Mouse (Mus musculus) testis, adult 2 months (tissue): ENCODE measurements around the gene Sox11. TPM values are rescaled to one million over a fixed set of nuclear protein-coding genes. Genes with fewer than 3 reads are reported as not detected.
A peak's percentile ranks its signal among the peaks of the same experiment; 100 is the strongest.

Source experiments
- H3K27ac ChIP-seq: fragments of 200-500 bp; 2 replicates; pipeline ENCODE4 v1.5.1; 2012; ENCODE audit warnings: low read depth, low read length; ENCODE audit not compliant: control insufficient read depth, insufficient read depth
- H3K27me3 ChIP-seq: fragments of 200-500 bp; 2 replicates; pipeline ENCODE4 v1.6.1; 2012; ENCODE audit warnings: mild to moderate bottlenecking, low read length, moderate library complexity; ENCODE audit not compliant: control insufficient read depth, insufficient read depth
- H3K36me3 ChIP-seq: fragments of 200-500 bp; 2 replicates; pipeline ENCODE4 v1.6.1; 2012; ENCODE audit warnings: mild to moderate bottlenecking, low read length; ENCODE audit not compliant: control insufficient read depth, insufficient read depth
- H3K4me1 ChIP-seq: fragments of 200-500 bp; 2 replicates; pipeline ENCODE4 v1.6.1; 2012; ENCODE audit warnings: low read length; ENCODE audit not compliant: control insufficient read depth, insufficient read depth
- H3K4me3 ChIP-seq: fragments of 200-500 bp; 2 replicates; pipeline ENCODE4 v1.5.1; 2012; ENCODE audit warnings: low read depth, mild to moderate bottlenecking, low read length, moderate library complexity, mixed read lengths; ENCODE audit not compliant: control insufficient read depth
- CTCF ChIP-seq: fragments of 200-500 bp; IDR thresholded peaks from 2 replicates; pipeline ENCODE4 v1.5.1; 2012; ENCODE audit warnings: low read depth, mild to moderate bottlenecking, inconsistent platforms, low read length, moderate library complexity; ENCODE audit not compliant: control insufficient read depth, insufficient read depth, insufficient replicate concordance
- POLR2A ChIP-seq: fragments of 200-500 bp; IDR thresholded peaks from 2 replicates; pipeline ENCODE4 v1.6.1; 2012; ENCODE audit warnings: low read depth, mild to moderate bottlenecking, inconsistent platforms, low read length, moderate library complexity; ENCODE audit not compliant: control insufficient read depth
- polyA plus RNA-seq: library from polyadenylated mRNA; depleted of rRNA; stranded (reverse); fragments of >200 nt; gene quantifications from 2 replicates; pipeline ENCODE4 v1.2.3, GENCODE M21; 2012

Gene Sox11
- polyA plus RNA-seq, 1 experiment = 0.21 TPM

DNA sequence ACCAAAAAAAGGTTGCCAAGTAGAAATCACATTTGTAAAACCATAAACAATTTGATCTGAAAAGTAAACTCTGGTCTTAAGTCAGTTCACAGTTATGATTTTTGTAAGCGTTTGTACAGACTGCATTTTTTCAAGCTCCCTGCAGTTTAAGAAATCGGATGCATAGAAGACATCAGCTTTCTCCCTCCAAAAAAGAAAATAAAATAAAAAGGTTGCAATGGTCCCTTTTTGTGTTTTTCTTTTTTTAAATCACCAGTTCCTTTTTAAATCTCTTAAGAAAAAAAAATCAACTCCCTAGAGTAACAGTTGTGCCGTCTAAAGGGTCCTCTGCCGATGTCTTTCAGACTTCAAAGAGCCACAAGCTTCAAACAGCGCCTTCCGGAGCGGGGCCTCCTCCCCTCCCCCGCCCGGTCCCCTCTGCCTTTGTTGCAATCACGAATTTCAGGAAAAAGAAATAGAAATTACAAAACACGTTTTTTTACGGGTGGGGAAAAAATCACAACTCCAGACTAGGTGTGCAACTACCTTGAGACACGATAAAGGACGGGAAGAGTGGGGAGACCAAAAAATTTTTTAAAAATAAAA lies 1.8 kb downstream of the Sox11 start:
- Histone ChIP-seq H3K27ac (no peak overlapping the region), H3K4me1 (peaks cover 24% of the 10 kb centered on the region), H3K27me3 (no peaks in the 10 kb centered on the region), H3K4me3 (no peak overlapping the region), H3K36me3 (no peaks in the 10 kb centered on the region)
- TF ChIP-seq CTCF (no peak), POLR2A (no peak)

DNA sequence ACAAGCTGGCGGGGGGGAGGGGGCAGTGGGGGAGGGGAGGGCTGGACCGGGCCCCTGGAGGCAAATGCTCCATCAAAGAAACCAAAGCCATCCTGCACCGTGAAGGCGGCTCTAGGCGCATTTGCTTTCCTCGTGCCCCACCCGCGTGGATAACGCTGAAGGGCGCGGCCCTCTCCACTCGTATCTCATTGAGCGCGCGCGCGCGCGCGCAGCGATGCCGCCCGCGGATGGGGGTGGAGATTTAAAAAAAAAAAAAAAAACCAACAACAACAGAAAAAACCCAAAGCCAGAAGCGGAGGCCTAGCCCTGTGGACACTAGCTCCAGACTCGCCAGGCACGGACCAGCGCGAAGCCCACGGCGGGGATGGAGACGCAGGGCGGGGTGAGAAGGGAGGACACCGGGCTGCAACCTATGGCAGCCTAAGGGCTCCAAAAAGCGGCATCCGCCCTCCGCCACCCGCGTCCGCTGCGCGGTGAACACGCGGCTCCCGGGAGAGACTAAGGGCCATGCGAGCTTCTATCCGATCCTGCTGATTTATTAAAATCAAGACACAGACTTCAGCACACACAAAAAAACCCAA lies 3.1 kb downstream of the Sox11 start:
- TF ChIP-seq POLR2A = no peak
- TF ChIP-seq CTCF = no peak
- H3K36me3 ChIP-seq = no peaks in the 10 kb centered on the region
- H3K27me3 ChIP-seq = no peaks in the 10 kb centered on the region
- peak overlapping the region; percentile 88 for H3K4me3 ChIP-seq
- H3K4me1 ChIP-seq = peaks cover 24% of the 10 kb centered on the region
- no peak overlapping the region for H3K27ac ChIP-seq

DNA sequence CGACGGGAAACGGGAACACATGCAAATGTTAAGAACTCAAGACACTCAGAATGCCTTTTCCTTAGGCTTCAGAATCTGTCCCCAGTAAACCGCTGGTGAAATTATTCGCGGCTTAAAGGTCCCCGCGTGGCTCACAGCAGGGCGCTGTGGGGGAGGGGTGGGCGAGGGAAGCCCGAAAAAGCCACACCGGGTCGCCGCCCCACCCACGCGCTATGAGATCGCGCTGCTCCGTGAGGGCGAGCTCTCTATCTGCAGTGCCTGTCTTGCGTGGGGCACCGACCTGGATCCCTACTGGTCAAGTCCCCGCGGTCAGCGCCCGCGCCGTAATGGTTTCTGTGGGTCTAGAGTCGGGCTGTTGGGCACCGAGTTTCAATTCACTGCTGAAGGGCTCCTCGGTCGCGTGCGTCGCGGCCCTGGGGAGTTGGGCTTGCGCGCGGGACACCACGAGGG lies 3.6 kb downstream of the Sox11 start:
- Histone ChIP-seq H3K4me1 (peaks cover 24% of the 10 kb centered on the region), H3K36me3 (no peaks in the 10 kb centered on the region)

DNA sequence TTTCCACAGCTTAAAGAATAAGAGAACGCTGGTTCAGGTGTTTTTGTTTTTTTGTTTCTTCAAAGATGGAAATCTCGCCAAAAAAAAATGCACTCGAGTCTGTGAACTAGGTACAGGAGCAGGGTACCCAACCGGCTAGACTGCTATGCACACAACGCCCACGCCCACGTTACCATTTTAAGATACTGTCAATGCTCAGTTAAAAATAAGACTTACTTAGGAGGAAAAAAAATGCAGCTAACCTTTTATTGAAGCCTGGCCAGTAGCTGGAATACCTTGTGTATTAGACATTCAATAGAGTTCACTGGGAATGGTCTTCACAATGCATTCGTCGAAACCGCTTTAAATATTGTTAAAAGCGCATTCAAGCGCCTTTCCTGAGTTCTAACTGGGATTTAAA lies 4.3 kb downstream of the Sox11 start:
- Histone ChIP-seq H3K27me3 (no peaks in the 10 kb centered on the region), H3K4me1 (peaks cover 24% of the 10 kb centered on the region), H3K36me3 (no peaks in the 10 kb centered on the region), H3K4me3 (no peak overlapping the region), H3K27ac (no peak overlapping the region)
- TF ChIP-seq POLR2A (no peak), CTCF (no peak)

More for the DNA sequence above, 3.6 kb downstream of the Sox11 start:
- peak overlapping the region; percentile 88 for H3K4me3 ChIP-seq
- H3K27me3 ChIP-seq = no peaks in the 10 kb centered on the region
- TF ChIP-seq POLR2A (no peak), CTCF (no peak)
- no peak overlapping the region; the same call in 1 of the 2 replicates for H3K27ac ChIP-seq

DNA sequence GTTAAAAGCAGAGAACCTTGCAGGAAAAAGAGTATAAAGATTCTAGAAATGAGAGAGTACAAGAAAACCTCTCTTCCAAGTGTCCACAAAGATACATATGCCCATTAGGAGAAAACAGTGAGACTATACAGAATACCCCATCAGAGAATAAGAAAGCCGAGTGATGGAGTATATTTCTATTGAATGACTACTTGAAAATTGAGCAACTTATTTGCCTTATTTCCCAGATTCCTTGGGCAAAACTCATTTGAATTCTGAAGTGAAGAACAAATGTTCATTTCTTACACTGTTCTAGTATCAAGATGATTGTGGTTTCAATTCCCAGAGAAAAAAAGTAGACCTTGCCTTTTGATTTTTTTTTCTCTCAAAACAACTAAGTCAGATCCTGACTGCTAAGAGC lies 4.9 kb downstream of the Sox11 start:
- no peak overlapping the region for H3K27ac ChIP-seq
- peaks cover 20% of the 10 kb centered on the region for H3K4me1 ChIP-seq
- TF ChIP-seq POLR2A (no peak), CTCF (no peak)
- H3K27me3 ChIP-seq = no peaks in the 10 kb centered on the region
- H3K4me3 ChIP-seq = no peak overlapping the region
- no peaks in the 10 kb centered on the region for H3K36me3 ChIP-seq

DNA sequence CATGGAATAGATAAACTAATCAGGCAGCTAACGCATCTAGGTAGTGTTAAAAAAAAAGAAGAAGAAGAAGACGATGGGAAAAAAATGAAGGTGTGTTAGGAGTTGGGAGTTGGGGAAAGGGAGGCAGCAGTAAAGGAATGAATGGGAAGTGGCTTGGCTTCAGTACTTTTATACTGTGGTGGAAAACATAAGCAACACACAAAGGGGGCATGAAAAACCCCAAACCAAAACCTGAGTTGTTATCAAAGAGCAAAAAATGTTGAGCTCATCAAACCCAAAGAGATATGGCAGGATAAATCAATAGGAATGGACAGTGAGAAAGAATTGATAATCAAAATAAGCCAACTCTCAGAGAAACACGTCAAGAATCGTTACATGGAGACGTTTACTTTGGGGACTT lies 5.6 kb downstream of the Sox11 start:
- TF ChIP-seq POLR2A = no peak
- TF ChIP-seq CTCF = no peak
- no peak overlapping the region for H3K27ac ChIP-seq
- no peak overlapping the region for H3K4me3 ChIP-seq
- H3K4me1 ChIP-seq = peaks cover 14% of the 10 kb centered on the region
- no peaks in the 10 kb centered on the region for H3K36me3 ChIP-seq
- H3K27me3 ChIP-seq = no peaks in the 10 kb centered on the region

DNA sequence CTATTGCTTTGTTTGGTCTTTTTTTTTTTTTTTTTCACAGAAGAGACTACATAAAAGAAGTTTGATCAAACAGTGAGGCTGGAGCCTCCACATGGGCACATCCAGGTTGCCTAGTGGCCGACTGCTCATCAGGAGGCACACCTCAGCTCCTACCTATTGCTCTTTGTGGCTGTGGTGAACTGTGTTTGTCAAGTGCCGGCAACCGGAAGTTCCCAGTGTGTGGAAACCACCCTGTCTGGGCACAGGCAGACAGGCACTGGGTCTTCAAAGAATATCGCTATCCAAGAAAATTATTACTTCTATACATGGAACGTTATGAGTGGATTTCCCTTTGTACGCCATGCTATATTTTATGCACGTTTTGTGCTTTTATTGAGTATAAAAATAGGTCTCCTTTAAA lies 6.0 kb downstream of the Sox11 start:
- Histone ChIP-seq H3K4me1 (peaks cover 12% of the 10 kb centered on the region), H3K36me3 (no peaks in the 10 kb centered on the region), H3K4me3 (no peak overlapping the region), H3K27ac (no peak overlapping the region), H3K27me3 (no peaks in the 10 kb centered on the region)
- TF ChIP-seq CTCF (no peak), POLR2A (no peak)
